Mouse (Mus musculus) urinary bladder, adult 2 months (tissue): ENCODE results near the gene Ifi204. TPM values are rescaled to one million over a fixed set of nuclear protein-coding genes. Genes with fewer than 3 reads are reported as not detected.
"Not testable (repeated sequence)": the region's sequence is repeated elsewhere in the genome, so short reads cannot be mapped to it uniquely, and the experiment has no call there.

ENCODE experiments used
- DNase-seq: peaks from one replicate; pipeline ENCODE4 v3.0.0; 2022; ENCODE audit warnings: low spot score
- polyA plus RNA-seq: library from polyadenylated mRNA; depleted of rRNA; stranded (reverse); fragments of >200 nt; gene quantifications from 2 replicates; pipeline ENCODE4 v1.2.3, GENCODE M21; 2012; rRNA removed

Gene Ifi204
- 7.9 and 8.0 TPM in 2 replicates for polyA plus RNA-seq

GRCm38 (mm10) chr1:173766848-173767617 is at the start of gene Ifi204:
Gene Ifi204, minus strand, starts transcription at chr1:173766943.
- not testable (repeated sequence) for DNase-seq

DNA sequence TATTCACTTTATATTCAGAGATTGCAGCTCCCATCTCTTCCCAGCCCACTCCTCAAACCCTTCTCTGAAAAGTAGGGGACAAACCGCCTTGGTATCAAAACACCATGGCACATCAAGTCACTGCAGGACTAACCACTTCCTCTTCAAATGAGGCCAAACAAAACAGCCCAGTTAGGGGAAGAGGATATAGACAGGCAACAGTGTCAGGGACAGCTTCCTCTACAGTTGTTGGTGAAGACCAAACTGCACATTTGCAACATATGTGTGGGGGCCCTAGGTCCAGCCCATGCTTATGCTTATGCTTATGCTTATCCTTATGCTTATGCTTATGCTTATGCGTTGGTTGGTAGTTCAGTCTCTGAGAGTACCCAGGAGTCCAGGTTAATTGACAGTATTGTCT is 42.6 kb upstream of the Ifi204 start:
- not testable (repeated sequence) for DNase-seq

GRCm38 (mm10) chr1:173802689-173803281 is 36.0 kb upstream of the Ifi204 start:
- not testable (repeated sequence) for DNase-seq

- DNase-seq: not testable (repeated sequence)
These were observed 35.5 kb upstream of the Ifi204 start for GRCm38 (mm10) chr1:173802207-173802606.

DNA sequence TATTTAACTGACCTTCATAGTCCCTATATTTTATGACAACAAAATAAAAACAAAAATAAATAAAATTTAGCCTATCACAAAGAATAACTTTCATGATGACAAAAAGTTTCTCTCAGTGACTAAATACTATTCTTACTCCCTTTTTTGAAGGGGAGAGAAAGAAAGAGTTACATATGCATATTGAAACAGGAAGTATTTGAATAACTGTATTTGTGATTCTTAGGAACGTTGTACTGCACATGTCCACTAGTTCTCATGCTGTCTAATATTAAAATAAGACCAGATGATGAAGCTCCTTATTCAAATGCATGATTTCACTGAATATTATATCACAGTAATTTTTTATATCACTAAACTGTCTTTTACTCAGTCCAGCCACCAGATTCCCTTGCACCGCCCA is 35.0 kb upstream of the Ifi204 start:
- not testable (repeated sequence) for DNase-seq

- DNase-seq: not testable (repeated sequence)
These were observed 6.7 kb upstream of the Ifi204 start for GRCm38 (mm10) chr1:173773457-173773856.

GRCm38 (mm10) chr1:173760032-173760431 is 6.7 kb downstream of the Ifi204 start:
- DNase-seq: not testable (repeated sequence)

GRCm38 (mm10) chr1:173742262-173742661 is 24.5 kb downstream of the Ifi204 start:
- DNase-seq: no peak

DNA sequence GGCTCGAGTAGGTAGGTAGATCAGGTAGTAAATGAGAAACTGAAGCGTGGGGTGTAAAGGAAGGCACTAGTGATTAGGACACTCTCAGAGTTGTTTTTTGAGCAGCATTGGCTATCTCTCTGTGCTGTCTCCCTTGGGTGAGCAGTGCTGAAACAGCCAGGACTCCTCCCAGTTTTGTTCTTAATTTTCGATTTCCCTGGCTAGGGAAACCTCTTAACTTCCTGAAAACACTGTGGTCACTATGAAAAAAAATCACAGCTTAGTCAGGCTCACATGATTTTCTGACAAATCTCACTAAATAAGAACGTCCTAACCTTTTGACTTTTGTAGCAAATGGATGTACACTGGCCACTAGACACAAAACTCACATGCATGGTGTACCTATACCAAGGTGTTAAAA is 25.1 kb downstream of the Ifi204 start, which contains the start of gene Ifi207:
Ifi207 (minus strand) TSS at position 92 of the 400 bp plus-strand sequence.
- DNase-seq: no peak

- no peak for DNase-seq
These were observed 26.2 kb downstream of the Ifi204 start for GRCm38 (mm10) chr1:173740537-173740936.

- no peak for DNase-seq
These were observed 29.8 kb downstream of the Ifi204 start for GRCm38 (mm10) chr1:173736986-173737385.

DNA sequence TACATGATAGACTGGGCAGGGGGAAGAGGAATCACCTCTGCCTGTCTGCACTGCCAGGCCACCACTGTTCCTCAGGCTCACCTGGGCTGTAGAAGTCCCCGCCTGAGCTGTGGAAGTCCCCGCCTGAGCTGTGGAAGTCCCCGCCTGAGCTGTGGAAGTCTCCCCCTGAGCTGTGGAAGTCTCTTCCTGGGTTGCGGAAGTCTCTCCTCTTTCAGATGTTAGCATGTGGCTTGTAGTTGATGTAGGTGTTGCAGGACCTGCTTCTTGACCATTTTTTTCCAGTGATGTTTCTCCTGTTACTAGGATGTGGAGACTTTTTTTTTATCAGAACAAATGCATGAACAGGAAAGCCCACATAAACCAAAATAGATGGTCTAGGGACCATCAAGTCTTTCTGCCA is 31.7 kb downstream of the Ifi204 start:
- not testable (repeated sequence) for DNase-seq

GRCm38 (mm10) chr1:173733219-173733618 is 33.5 kb downstream of the Ifi204 start:
- no peak for DNase-seq

Other genes with a start within 250 kb of the Ifi204 start
- gene Ifi214, start 231.0 kb downstream of the Ifi204 start, polyA plus RNA-seq: 0.06 and 0.16 TPM in 2 replicates
- 3.0 and 3.2 TPM in 2 replicates for gene Ifi213, start 167.7 kb downstream of the Ifi204 start, polyA plus RNA-seq
- gene Ifi209, start 136.0 kb downstream of the Ifi204 start, polyA plus RNA-seq: 1.5 and 1.9 TPM in 2 replicates
- 0.07 and 0.12 TPM in 2 replicates for gene Ifi208, start 93.3 kb downstream of the Ifi204 start, polyA plus RNA-seq
- 9.0 and 11.8 TPM in 2 replicates for gene Ifi207, start 25.2 kb downstream of the Ifi204 start, polyA plus RNA-seq
- 6.8 and 6.9 TPM in 2 replicates for gene Ifi211, start 146.1 kb upstream of the Ifi204 start, polyA plus RNA-seq
- gene Mndal, start 175.5 kb upstream of the Ifi204 start, polyA plus RNA-seq: 23.0 and 26.2 TPM in 2 replicates
- 10.7 and 13.5 TPM in 2 replicates for gene Ifi203, start 175.7 kb upstream of the Ifi204 start, polyA plus RNA-seq
- not detected in 2 replicates for gene Ifi202b, start 215.8 kb upstream of the Ifi204 start, polyA plus RNA-seq